Mouse (Mus musculus) forebrain, embryonic 12.5 days (tissue): ENCODE measurements around the gene Ttll8. TPM values are rescaled to one million over a fixed set of nuclear protein-coding genes. Genes with fewer than 3 reads are reported as not detected.

Experiments
- ATAC-seq: fragments of 200-750 bp; cut with Nextera tagmentation; 2 replicates; pipeline ENCODE4 v1.8.0; 2017; ENCODE audit warnings: moderate TSS enrichment; ENCODE audit not compliant: low FRiP score
- H3K27ac ChIP-seq: fragments of 300-500 bp; sonication (generic); 2 replicates; pipeline ENCODE4 v1.5.1; 2016; ENCODE audit warnings: mild to moderate bottlenecking
- H3K27me3 ChIP-seq: fragments of 300-500 bp; sonication (generic); 2 replicates; pipeline ENCODE4 v1.6.1; 2016; ENCODE audit warnings: mild to moderate bottlenecking
- H3K36me3 ChIP-seq: fragments of 300-500 bp; sonication (generic); replicated peaks from 2 replicates; pipeline ENCODE4 v1.6.1; 2016; ENCODE audit warnings: mild to moderate bottlenecking
- H3K4me1 ChIP-seq: fragments of 300-500 bp; sonication (generic); 2 replicates; pipeline ENCODE4 v1.6.1; 2016
- H3K4me2 ChIP-seq: fragments of 300-500 bp; sonication (generic); 2 replicates; pipeline ENCODE4 v1.6.1; 2016; ENCODE audit warnings: mild to moderate bottlenecking, moderate library complexity
- H3K4me3 ChIP-seq: fragments of 300-500 bp; sonication (generic); replicated peaks from 2 replicates; pipeline ENCODE4 v1.5.1; 2016; ENCODE audit warnings: mild to moderate bottlenecking
- H3K9ac ChIP-seq: fragments of 300-500 bp; sonication (generic); 2 replicates; pipeline ENCODE4 v1.6.1; 2016; ENCODE audit warnings: mild to moderate bottlenecking
- H3K9me3 ChIP-seq: fragments of 300-500 bp; sonication (generic); 2 replicates; pipeline ENCODE4 v1.6.1; 2016
- WGBS: fragments of 180-500 bp; shearing (Covaris S2); methylation state at CpG from one replicate; pipeline ENCODE4 v1.1.7; 2016; 5-methylcytosine and 5-hydroxymethylcytosine counted together
- polyA plus RNA-seq: library from polyadenylated mRNA; unstranded; fragments of >200 nt; fragmentation: Nextera tagmentation; extraction: Ambion mirVana; gene quantifications from 2 replicates; pipeline ENCODE4 v1.2.1, GENCODE M21; 2016

Gene Ttll8
- polyA plus RNA-seq, 1 experiment from 2014 or later: 0.14 TPM

DNA sequence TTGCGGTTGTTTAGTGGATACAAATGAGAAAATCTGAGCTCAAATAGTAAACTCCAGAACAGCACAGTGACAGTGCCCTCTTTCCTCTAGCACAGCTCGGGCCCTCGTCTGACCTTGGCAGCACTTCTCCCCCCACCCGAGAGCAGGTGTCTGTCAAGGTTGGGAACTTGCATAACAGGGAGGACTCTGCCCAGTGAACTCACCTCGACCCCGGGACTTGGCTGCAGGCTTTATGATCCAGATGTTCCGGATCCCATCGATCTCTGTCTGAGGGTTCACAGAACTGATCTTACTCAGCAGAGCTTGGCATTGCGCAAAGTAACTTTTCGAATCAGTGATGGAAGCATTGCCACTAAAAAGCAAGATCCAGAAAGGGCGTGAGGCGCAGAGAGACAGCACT, 34.9 kb downstream of the Ttll8 start:
- no peaks in the 10 kb centered on the region for H3K9me3 ChIP-seq
- no peak overlapping the region for H3K4me2 ChIP-seq
- no peak overlapping the region for H3K27ac ChIP-seq
- no peaks in the 10 kb centered on the region for H3K27me3 ChIP-seq
- ATAC-seq: no peak
- WGBS: 86% methylated on average over 12 of the region's 12 CpGs
- H3K4me1 ChIP-seq: no peaks in the 10 kb centered on the region
- no peaks in the 10 kb centered on the region for H3K36me3 ChIP-seq
- no peak overlapping the region for H3K9ac ChIP-seq
- H3K4me3 ChIP-seq: no peak overlapping the region

DNA sequence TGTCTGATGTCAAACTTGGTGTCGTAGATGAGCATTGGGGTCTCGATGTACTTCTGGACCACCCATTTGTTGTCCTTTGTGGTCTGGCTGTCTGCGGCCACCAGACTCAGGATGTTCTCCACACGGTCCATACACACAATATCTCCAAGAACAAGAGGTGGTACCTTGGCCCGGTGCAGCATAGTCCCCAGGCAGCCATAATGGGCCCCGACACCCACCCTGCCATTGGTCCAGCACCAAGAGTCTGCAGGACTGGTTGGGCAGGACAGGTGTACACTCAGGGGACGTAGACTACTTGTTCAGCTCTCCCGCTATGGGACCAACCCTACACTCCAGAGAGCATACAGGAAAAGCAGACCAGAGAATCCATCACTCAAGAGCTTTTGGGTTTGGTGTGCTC, 37.1 kb downstream of the Ttll8 start:
- Histone ChIP-seq H3K4me1 (no peaks in the 10 kb centered on the region), H3K4me2 (no peak overlapping the region), H3K27me3 (no peaks in the 10 kb centered on the region), H3K27ac (no peak overlapping the region), H3K9ac (no peak overlapping the region), H3K4me3 (no peak overlapping the region), H3K9me3 (no peaks in the 10 kb centered on the region), H3K36me3 (no peaks in the 10 kb centered on the region)
- no peak for ATAC-seq
- 95% methylated on average over 8 of the region's 8 CpGs for WGBS

DNA sequence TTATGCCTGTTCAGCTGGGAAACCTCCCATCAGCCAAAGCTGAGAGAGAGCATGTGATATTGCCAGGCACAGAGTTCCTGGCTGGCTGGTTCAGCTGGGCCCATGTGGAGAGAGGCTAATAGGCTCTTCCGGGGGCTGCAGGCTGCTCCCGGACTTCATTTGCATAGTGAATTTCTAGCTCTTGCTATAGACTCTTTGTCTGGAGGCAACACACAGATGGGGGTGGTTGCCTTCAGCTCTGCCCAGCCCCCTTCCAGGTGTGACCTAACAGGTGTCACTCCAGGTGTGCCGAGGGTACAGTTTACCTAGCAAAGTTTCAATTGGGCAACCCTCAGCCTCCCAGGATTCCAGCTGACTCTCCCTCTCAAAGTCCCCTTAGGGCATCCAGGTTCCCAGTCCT, 37.9 kb downstream of the Ttll8 start:
- Histone ChIP-seq H3K4me2 (no peak overlapping the region), H3K27me3 (no peaks in the 10 kb centered on the region), H3K4me3 (no peak overlapping the region), H3K36me3 (no peaks in the 10 kb centered on the region), H3K4me1 (no peaks in the 10 kb centered on the region), H3K9ac (no peak overlapping the region), H3K9me3 (no peaks in the 10 kb centered on the region), H3K27ac (no peak overlapping the region)
- 44% methylated on average over 3 of the region's 3 CpGs for WGBS
- no peak for ATAC-seq

DNA sequence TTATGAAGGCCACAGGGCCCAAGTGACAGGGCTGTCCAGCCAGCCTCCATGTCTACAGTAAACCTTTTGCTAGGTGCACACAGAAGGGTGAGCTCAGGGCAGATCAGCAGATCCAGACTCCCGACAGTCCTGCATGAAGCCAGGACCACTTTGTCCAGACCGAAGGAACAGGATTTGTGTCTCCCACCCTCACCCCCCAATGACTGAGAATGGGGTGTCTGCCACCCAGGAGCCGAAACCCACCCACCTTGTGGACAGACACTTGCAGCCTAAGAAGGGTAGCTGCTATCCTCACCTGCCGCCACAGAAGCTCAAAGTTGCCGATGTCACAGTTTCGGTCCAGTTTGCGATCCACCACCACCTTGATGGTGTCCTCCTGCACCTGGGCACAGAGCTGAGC, 39.2 kb downstream of the Ttll8 start:
- no peaks in the 10 kb centered on the region for H3K36me3 ChIP-seq
- no peaks in the 10 kb centered on the region for H3K27me3 ChIP-seq
- no peak overlapping the region for H3K9ac ChIP-seq
- H3K4me3 ChIP-seq: no peak overlapping the region
- 94% methylated on average over 7 of the region's 7 CpGs for WGBS
- no peak overlapping the region for H3K4me2 ChIP-seq
- H3K27ac ChIP-seq: no peak overlapping the region
- H3K9me3 ChIP-seq: no peaks in the 10 kb centered on the region
- no peak for ATAC-seq
- H3K4me1 ChIP-seq: no peaks in the 10 kb centered on the region

DNA sequence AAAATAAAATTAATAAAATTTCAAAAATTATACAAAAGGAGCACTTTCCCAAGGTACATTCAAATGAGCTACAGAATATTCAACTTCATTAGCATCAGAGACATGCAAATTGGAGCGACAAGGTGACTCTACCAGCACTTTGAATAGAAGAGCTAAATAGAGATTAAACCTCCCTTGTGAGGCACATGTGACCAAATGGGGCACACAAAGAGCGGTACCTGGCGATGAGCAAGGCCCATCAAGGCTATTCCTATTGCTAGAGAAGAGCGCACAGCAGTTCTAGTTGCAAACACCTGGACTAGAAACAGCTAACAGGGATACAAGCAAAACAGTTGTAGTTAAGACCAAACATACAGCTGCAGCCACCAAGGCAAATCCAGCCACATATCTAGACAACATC, 47.9 kb downstream of the Ttll8 start:
- Histone ChIP-seq H3K9me3 (no peaks in the 10 kb centered on the region), H3K4me3 (no peak overlapping the region), H3K9ac (no peak overlapping the region), H3K27me3 (no peaks in the 10 kb centered on the region), H3K27ac (no peak overlapping the region), H3K4me1 (no peaks in the 10 kb centered on the region), H3K4me2 (no peak overlapping the region), H3K36me3 (no peaks in the 10 kb centered on the region)
- ATAC-seq: no peak
- 69% methylated on average over 4 of the region's 4 CpGs for WGBS

DNA sequence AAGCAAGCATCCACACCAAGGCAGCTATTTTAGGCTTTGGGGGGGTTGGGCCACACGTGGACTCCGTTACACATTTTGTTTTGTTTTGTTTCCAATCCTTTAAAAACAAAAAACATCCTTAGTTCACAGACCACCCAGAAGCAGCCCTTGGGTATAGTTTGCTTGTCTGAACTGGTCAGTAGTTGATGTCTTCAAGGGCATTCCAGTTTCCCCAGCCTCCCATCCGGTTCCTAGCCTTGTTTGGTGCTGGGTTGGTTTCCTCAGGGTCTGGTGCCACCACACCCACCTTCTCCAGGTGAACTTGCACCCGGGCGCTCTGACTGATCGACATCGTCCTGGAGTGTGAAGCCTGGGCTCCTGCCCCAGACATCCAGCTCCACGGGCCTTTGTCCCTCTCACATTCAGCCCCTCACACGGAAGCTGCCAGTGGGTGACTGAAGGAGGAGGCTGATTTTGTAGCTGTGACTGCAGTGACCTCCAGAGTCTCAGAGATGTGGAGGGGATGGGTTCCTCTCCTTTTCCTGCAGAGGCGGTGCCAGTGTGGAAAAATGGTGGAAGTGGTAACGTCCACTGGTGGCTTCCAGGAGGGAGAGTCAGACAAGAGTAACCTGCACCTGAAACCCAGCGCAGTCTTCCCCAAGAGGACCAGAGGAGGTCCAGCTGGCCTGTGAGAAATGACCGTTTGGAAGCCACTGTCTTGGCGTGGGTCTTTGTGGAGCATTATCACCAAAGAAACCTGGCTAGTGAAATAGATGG, 50.0 kb downstream of the Ttll8 start:
- Histone ChIP-seq H3K4me3 (no peak overlapping the region), H3K27ac (no peak overlapping the region), H3K4me1 (no peaks in the 10 kb centered on the region), H3K4me2 (no peak overlapping the region), H3K9me3 (no peaks in the 10 kb centered on the region), H3K27me3 (no peaks in the 10 kb centered on the region), H3K9ac (no peak overlapping the region), H3K36me3 (no peaks in the 10 kb centered on the region)
- no peak for ATAC-seq
- WGBS: 84% methylated on average over 14 of the region's 14 CpGs

DNA sequence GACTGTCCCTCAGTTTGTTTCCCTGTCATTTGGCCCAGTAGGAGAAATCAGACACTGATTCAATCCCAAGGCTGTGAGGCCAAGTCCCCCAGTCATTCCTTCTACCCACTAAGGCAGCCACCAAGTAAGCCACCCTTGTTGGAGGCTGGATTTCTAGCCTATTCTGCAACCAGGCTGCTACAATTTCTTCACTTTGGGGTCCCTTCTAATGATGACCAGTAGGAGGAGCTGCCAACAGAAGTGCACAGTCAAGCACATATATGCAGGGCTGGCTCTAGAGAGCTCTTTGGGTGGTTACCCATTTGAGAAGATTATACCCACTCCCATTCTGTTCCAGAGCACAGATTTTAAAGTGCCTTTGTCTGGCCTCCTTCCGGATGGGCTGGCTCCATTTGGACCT, 51.1 kb downstream of the Ttll8 start:
- H3K27me3 ChIP-seq: no peaks in the 10 kb centered on the region
- no peaks in the 10 kb centered on the region for H3K9me3 ChIP-seq
- WGBS: 72% methylated on average over 1 of the region's 1 CpGs
- H3K36me3 ChIP-seq: no peaks in the 10 kb centered on the region
- no peak overlapping the region for H3K27ac ChIP-seq
- ATAC-seq: no peak
- H3K4me2 ChIP-seq: no peak overlapping the region
- H3K4me1 ChIP-seq: no peaks in the 10 kb centered on the region
- H3K9ac ChIP-seq: no peak overlapping the region
- no peak overlapping the region for H3K4me3 ChIP-seq

DNA sequence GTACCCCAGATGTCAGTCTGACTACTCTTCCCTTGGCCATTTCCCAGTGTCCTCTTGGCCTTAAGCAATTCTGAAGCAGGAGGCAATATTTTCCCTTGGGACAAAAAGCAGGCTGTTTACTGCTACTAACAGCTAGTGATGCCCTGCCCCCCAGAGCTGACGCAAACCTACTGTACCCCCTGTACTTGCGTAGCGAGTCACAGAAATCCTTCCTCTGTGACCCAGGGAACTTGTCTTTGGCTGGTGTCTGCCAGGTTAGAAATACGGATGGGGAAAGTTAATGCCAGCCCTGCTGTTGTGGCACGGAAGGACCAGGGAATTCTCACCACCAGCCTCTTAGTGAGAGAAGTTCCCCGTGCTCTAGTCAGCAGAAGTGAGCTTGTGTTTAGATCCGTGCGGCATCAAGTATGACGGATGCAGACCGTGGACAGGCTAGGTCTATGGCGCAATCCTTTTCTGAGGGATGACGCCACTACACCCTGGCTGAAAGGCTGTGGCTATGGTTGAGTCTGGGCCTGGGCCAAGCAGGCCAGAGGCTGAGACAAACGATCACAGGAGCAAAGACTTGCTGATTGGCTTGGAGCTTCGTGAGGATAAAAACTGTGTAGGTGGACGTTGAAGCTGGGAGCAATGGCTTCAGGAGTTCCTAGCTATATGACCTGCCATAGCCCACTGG, 51.9 kb downstream of the Ttll8 start:
- Histone ChIP-seq H3K27ac (no peak overlapping the region), H3K27me3 (no peaks in the 10 kb centered on the region), H3K4me3 (no peak overlapping the region), H3K36me3 (no peaks in the 10 kb centered on the region), H3K4me2 (no peak overlapping the region), H3K9me3 (no peaks in the 10 kb centered on the region), H3K9ac (no peak overlapping the region), H3K4me1 (no peaks in the 10 kb centered on the region)
- WGBS: 89% methylated on average over 15 of the region's 15 CpGs
- ATAC-seq: no peak

DNA sequence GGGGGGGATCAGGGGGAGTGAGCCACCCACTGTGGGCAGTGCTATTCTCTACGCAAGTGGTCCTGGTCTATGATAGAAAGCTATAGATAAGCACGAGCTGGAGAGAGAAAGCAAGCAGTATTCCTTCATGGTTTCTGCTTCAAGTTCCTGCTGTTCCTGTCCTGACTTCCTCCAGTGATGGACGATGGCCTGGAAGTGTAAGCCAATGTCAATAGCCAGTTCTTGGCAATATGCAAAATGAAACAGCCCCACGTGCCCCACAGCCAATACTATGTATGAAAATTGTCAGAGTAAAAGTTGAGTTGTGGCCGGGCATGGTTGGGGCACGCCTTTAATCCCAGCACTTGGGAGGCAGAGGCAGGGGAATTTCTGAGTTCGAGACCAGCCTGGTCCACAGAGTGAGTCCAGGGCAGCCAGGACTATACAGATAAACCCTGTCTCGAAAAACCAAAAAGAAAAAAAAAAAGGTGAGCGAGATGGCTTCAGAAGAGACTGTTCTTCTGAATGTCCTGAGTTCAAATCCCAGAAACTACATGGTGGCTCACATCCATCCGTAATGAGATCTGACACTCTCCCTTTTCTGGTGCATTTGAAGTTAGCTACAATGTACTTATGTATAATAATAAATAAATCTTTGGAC, 57.8 kb downstream of the Ttll8 start:
- no peak overlapping the region for H3K4me2 ChIP-seq
- no peak overlapping the region for H3K9ac ChIP-seq
- ATAC-seq: no peak
- H3K27me3 ChIP-seq: peaks cover 11% of the 10 kb centered on the region
- no peak overlapping the region for H3K4me3 ChIP-seq
- H3K36me3 ChIP-seq: no peaks in the 10 kb centered on the region
- 85% methylated on average over 10 of the region's 10 CpGs for WGBS
- no peaks in the 10 kb centered on the region for H3K9me3 ChIP-seq
- H3K4me1 ChIP-seq: peaks cover 4% of the 10 kb centered on the region; the same call in 1 of the 2 replicates
- H3K27ac ChIP-seq: no peak overlapping the region

DNA sequence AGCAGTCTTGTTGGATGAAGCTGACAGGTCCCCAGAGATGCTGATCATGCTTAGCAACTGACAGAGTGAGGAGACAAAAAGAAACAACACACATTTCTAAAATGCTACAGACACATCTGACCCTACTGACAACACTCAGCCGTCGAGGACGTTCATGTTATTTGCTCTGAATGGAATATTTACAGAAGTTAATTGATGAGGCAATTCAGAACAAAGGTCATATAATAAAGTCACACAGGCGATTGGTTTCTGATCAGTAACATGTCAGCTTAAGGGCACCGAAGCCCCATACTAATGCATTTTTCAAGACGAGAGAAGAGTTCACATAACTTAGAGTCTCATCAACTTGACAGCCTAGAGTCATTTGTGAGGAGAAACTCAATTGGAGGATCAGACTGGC, 58.3 kb downstream of the Ttll8 start:
- no peak overlapping the region for H3K4me3 ChIP-seq
- WGBS: 91% methylated on average over 6 of the region's 6 CpGs
- H3K4me1 ChIP-seq: peaks cover 8% of the 10 kb centered on the region
- H3K9me3 ChIP-seq: no peaks in the 10 kb centered on the region
- H3K9ac ChIP-seq: no peak overlapping the region
- H3K36me3 ChIP-seq: no peaks in the 10 kb centered on the region
- no peak overlapping the region for H3K4me2 ChIP-seq
- no peak overlapping the region for H3K27ac ChIP-seq
- peaks cover 11% of the 10 kb centered on the region for H3K27me3 ChIP-seq
- ATAC-seq: no peak

DNA sequence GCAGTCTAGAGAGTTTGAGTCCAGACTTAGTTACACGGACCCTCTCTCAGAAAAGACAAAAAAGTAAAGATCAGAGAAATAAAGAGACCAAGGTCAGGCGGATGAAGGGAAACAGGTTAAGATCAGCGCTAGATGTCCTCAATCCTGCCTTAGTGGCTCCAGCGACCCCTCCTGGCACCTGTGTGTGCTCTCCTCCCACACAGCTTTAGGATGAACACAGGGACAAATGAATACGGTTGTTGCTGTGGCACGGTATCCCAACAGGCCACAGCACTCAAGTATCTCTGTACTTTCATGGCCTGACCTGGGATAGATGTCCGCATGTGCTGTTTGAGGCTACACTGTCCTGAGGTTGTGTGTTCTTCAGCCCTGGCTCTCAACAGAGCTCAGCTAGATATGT, 59.1 kb downstream of the Ttll8 start:
- 68% methylated on average over 7 of the region's 7 CpGs for WGBS

DNA sequence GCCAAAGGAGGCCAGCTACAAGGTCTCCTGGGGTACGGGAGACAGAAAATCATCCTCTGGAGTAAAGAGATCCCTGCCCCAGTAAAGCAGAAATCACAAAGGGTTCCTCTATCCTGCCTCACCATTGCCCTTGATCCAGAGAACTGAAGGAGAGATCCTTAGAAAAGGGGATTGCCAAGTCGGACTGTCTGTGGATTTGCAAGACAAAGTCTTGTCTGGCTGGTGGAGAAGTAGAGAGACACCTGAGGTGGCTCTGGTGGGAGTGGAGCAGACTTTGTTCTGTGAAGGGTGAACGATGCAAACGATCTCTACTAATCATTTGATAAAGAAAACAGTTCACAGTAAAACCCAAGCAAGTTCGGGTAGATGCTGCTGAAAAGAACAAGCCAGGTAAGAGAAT, 61.3 kb downstream of the Ttll8 start:
- Histone ChIP-seq H3K9ac (no peak overlapping the region), H3K4me1 (peaks cover 14% of the 10 kb centered on the region), H3K27me3 (peaks cover 29% of the 10 kb centered on the region), H3K36me3 (no peaks in the 10 kb centered on the region), H3K4me3 (no peak overlapping the region), H3K27ac (no peak overlapping the region), H3K4me2 (no peak overlapping the region), H3K9me3 (no peaks in the 10 kb centered on the region)
- 70% methylated on average over 5 of the region's 5 CpGs for WGBS
- no peak for ATAC-seq

More for the DNA sequence above, 59.1 kb downstream of the Ttll8 start:
- H3K4me2 ChIP-seq: no peak overlapping the region
- H3K9ac ChIP-seq: no peak overlapping the region
- H3K9me3 ChIP-seq: no peaks in the 10 kb centered on the region
- H3K36me3 ChIP-seq: no peaks in the 10 kb centered on the region
- H3K4me1 ChIP-seq: peaks cover 14% of the 10 kb centered on the region
- H3K27me3 ChIP-seq: peaks cover 13% of the 10 kb centered on the region
- H3K4me3 ChIP-seq: no peak overlapping the region
- no peak overlapping the region for H3K27ac ChIP-seq
- ATAC-seq: no peak

DNA sequence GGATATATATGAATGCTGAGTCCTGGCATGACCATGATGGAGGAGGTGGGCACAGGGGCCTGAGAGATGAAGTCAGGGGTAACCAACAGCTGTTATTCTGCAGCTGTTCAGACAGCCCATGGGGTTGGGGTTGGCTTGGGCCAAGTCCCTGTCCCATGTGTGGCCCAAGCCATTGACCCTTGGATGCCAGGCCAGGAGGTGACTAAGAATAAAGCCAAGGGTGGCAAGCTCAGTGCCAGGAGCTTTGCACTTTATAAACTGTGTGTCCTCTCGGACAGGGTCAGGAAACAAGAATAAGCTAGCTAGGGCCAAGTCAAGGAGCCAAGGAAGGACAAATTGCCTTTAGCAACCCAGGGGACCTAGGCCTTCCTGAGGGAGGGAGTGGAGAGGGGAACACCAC, 62.0 kb downstream of the Ttll8 start:
- peaks cover 29% of the 10 kb centered on the region for H3K27me3 ChIP-seq
- H3K36me3 ChIP-seq: no peaks in the 10 kb centered on the region
- 81% methylated on average over 1 of the region's 1 CpGs for WGBS
- no peak overlapping the region for H3K9ac ChIP-seq
- no peak overlapping the region for H3K4me3 ChIP-seq
- no peak for ATAC-seq
- H3K4me1 ChIP-seq: peaks cover 14% of the 10 kb centered on the region
- H3K4me2 ChIP-seq: no peak overlapping the region
- H3K9me3 ChIP-seq: no peaks in the 10 kb centered on the region
- no peak overlapping the region for H3K27ac ChIP-seq
